Mouse (Mus musculus): ENCODE data around the gene Sgk1.
"Not testable (repeated sequence)": the region's sequence is repeated elsewhere in the genome, so short reads cannot be mapped to it uniquely, and the experiment has no call there.

The Sgk1 gene

DNA sequence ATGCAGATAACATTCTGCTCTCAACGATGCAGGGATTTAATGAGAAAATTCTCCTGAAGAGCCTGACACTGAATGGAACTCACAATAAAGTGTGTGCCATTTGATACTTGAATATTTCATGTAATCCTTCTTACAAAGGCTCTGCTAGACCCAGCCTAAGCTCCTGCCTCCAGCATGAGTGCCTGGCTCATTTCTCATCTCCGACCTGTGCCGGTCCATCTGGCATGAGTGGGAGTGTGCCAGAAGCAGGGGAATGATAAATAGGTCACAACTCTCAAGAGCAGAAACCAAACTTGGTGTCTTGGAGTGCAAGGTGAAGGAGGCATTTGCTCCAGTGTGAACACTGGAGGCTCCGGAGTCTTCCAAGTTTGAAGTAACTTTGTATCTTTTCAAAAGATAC lies 13.4 kb upstream of the Sgk1 start:
- DNase-seq = no peak

DNA sequence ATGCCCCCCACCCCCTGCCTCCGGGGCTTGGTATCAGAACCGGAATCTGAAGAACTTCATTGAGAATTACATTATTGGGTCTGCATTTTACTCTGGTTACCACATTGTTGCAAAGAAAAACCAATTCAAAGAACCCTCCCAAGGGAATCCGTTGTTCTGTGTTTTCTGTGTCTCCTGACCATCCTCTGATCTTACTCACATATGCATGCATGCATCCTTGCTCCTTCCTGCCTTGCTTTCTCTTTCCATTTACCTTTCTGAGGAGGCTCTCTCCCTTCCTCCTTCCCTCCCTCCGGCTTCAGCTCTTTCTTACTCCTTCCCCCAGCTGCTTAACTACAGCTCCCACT lies 174 bp upstream of the Sgk1 start:
- no peak for DNase-seq

- peak; percentile 53 to 63 for DNase-seq
These were observed 1.6 kb downstream of the Sgk1 start for GRCm38 (mm10) chr10:21883587-21883986.

GRCm38 (mm10) chr10:21884534-21884933 lies 2.5 kb downstream of the Sgk1 start:
- DNase-seq = no peak

DNA sequence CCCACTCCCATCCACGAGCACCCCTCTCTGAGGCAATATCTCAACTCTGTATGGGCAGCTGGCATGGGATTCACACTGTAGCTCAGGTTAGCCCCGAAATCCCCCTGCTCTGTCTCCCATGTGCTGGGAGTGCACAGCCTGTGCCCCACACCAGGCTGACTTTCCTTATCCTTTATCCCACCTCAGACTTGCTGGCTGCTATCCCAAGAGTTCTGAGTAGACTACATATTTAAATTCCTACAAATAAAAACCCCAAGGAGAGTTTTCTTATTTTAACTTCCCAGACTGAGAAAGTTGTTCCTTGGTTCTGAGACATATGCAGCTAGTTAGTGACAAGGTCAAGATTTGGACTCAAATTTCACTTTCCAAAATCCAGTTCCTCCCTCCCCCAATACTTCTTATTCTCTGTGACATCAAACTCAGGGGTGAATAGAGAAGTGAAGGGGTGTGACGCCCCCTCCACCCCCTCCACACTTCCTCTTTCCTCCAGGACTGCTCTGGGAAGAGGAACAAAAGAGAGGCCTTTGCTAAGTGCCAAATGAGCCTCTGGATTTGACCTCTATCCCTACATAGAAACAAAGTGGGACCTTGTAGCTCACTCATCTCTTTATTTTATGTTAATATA lies 7.3 kb downstream of the Sgk1 start:
- DNase-seq = no peak

DNA sequence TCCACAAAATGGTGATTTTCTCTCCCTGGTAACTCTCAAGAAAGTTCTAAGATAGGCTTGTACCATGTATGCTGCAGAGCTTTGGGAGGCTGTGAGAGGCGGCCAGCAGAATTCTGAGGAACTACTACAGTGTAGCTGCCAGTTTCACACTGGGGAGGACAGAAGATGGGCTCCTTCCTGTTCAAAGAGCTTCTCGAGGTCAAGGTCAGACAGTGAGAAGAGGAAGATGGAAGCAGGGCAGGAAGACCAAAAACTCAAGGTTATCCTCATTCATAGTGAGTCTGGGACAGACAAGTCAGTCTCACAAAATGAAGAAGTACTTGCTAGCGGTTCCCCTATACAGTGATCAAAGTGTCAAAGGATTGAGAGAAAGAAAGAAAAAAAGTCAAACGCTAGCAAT lies 8.3 kb downstream of the Sgk1 start:
- no peak for DNase-seq

GRCm38 (mm10) chr10:21891442-21891841 lies 9.5 kb downstream of the Sgk1 start:
- DNase-seq = no peak

GRCm38 (mm10) chr10:21892104-21892503 lies 10.1 kb downstream of the Sgk1 start:
- DNase-seq = no peak

GRCm38 (mm10) chr10:21898417-21898816 lies 16.4 kb downstream of the Sgk1 start:
- no peak for DNase-seq

GRCm38 (mm10) chr10:21898851-21899250 lies 16.9 kb downstream of the Sgk1 start:
- DNase-seq = not testable (repeated sequence)

DNA sequence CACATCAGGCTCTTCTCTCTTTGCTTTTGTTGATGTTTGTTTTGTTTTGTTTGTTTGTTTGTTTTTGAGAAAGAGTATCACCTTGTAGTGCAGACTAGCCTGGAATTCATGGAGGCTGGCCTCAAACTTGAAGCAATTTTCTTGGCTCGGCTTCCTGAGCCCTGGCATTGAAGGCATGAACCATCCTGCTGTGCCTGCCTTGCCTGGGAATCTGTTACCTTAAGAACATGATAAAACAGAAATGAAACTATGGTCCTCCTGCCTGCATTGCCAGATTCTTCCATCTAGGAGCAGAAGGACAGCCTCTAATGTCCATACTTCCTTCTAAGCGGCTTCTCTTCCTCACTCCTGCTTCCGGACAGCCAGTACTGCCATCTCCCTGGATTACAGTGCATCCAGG lies 17.4 kb downstream of the Sgk1 start:
- DNase-seq = no peak

- DNase-seq = no peak
These were observed 20.5 kb downstream of the Sgk1 start for GRCm38 (mm10) chr10:21902152-21903140.

GRCm38 (mm10) chr10:21904151-21904550 lies 22.2 kb downstream of the Sgk1 start:
- peak; percentile 60 to 72 for DNase-seq

DNA sequence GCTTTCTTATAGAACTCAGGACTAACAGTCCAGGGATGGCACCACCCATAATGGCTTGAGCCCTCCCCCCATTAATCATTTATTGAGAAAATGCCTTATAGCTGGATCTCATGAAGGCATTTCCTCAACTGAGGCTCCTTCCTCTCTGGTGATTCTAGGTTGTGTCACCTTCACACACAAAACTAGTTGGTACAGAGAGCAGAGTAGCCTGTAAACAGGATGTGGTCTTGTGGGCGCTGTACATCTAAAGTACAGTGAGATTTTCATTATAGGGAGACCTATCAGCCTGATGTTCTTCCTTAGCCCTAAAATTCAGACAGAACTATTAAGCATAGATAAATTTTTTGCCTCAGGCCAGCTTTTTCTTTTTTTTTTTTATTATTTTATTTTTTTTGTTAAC lies 23.6 kb downstream of the Sgk1 start:
- DNase-seq = no peak

GRCm38 (mm10) chr10:21906894-21907446 lies 25.0 kb downstream of the Sgk1 start:
- DNase-seq = no peak

DNA sequence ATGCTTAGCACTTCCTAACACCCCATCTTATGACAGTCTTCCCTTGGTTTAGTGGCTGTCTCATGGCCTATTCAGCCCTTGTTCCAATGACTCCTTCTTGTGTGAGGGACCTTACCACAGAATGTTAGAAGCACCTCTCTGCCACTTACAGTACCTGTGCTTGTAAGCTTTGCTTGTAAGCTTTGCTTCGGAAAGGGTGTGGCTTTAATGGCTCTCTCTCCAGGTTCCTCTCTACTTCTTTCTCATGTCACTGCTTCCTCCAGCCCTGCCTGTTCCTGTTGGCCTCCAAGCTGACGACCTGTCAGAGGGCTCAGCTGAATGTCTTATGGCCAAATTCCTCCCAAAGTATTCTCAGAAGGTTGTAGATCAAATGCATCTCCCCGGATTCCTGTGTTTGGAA lies 25.8 kb downstream of the Sgk1 start:
- DNase-seq = no peak

DNA sequence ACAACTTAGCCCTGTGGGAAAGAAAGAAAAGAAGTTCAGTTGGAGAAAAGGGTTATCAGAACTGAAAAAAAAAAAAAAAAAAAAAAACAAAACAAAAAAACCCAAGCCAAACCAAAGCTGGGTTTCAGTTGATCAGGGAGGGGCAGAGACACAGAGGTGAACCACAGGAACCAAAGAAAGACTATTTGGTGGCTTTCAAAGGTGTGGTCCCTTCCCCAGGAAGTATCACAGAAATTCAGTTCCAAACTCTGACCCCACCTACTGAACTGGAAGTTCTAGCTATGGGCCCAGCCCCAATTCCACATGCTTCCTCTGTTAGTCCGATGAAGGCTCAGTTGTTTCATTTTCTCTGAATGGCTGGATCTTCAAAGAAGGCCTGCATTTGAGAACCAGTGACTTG lies 26.7 kb downstream of the Sgk1 start:
- DNase-seq = no peak

DNA sequence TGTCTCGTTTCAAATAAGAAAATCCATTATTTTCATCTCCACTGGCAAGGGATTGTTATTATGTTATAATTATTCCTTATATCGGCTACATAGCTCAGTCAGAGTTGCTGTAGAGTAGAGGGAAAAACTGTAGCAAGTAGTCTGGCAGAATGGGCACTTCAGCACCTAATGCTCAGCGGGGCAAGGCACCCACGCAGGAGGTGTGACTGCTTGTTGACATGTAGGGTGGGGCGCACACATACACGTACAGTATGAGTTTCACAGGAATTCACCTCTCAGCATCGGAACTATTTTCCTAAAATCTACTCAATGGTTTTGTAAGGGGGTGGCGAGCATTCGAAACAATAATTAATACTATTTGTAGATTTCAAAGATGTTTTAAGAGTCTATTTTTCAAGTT lies 28.4 kb downstream of the Sgk1 start:
- no peak for DNase-seq

DNA sequence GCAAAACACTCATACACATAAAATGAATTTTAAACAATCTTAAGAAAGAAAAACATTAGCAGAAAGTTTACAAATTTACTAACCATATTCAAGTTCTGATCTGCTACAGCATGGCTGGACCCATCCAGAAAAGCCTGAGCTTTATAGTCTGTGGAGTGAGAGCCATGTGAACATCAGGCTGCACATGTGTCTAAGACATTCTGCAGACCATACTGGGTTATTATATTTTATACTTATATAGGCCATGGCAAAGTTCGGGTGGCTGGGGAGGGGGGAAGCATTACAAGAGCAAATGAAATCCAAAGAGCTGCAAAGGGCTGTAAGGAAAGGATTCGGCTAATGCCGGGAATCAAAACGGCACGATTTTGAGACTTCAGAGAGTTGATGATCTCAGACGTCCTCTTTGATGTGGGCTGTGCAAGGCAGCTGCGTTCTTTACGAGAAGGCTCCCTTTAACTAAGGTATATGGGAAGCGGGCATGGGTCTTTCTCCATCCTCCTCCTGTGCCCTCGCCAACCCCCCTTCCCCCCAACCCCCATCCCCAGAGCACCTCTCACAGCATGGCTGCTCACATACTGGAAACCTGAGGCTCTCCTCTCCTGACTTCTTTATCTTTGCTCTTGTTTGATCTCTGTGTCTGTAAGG lies 29.4 kb downstream of the Sgk1 start:
- no peak for DNase-seq

DNA sequence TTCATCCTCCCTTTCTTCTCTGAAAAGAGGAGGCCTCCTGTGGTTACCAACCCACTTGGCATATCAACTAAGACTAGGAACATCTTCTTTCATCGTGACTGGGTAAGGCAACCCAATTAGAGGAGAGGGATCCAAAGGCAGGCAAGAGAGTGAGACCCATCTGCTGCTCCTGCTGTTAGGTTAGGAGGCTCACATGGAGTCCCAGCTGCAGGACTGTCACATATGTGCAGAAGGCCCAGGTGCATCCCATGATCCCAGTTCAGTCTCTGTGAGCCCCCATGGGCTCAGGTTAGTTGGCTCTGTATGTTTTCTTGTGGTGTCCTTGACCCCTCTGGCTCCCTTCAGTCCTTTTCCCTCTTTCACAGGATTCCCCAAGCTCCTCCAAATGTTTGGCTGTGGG lies 32.8 kb downstream of the Sgk1 start:
- DNase-seq = no peak

DNA sequence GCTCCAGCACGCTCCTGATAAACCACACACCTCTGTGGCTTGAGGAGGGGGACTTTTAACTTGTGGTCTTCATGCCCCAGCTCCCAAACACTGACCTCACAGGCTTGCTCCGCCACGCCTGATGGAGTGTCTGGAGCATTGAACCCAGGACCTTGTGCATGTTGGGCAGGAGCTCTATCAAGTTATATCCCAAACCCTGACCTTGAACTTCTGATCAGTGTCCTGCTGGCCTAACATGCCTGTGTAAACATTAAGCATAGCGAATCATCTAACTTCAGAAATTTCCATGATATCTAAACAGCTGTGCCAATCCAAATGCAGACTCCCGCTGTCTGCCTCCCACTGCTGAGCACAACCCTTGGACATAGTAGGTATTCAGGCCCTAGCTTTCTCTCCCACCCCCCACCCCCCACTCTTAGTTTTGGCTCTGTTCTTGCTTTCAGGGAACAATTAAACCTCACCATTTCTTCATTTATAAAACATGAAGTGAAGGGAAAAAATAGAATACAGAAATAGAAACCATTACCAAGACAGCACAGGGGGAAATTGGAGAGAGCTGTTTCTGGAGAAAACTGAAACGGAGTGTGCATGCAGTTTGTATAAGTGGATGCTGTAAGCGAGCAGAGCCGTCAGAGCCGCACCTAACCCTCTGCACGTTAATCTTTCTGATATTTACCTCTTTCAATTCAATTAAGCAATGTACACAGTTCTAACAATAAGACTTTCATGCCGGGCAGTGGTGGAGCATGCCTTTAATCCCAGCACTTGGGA lies 34.5 kb downstream of the Sgk1 start:
- no peak for DNase-seq

GRCm38 (mm10) chr10:21918016-21918749 lies 36.2 kb downstream of the Sgk1 start:
- DNase-seq = no peak
